Mouse (Mus musculus) liver, embryonic 15.5 days (tissue): ENCODE measurements around the gene D130052B06Rik. TPM values are rescaled to one million over a fixed set of nuclear protein-coding genes. Genes with fewer than 3 reads are reported as not detected.

Experiments used
- ATAC-seq: fragments of 200-750 bp; cut with Nextera tagmentation; 2 replicates; pipeline ENCODE4 v1.8.0; 2017; ENCODE audit warnings: moderate number of reproducible peaks, mild to moderate bottlenecking, moderate library complexity; ENCODE audit not compliant: insufficient read depth
- H3K27ac ChIP-seq: fragments of 300-500 bp; sonication (generic); replicated peaks from 2 replicates; pipeline ENCODE4 v1.5.1; 2015; ENCODE audit warnings: mild to moderate bottlenecking, inconsistent platforms
- H3K27me3 ChIP-seq: fragments of 300-500 bp; sonication (generic); 2 replicates; pipeline ENCODE4 v1.6.1; 2015; ENCODE audit warnings: mild to moderate bottlenecking, inconsistent platforms
- H3K36me3 ChIP-seq: fragments of 300-500 bp; sonication (generic); replicated peaks from 2 replicates; pipeline ENCODE4 v1.6.1; 2015; ENCODE audit warnings: moderate library complexity, mild to moderate bottlenecking, inconsistent platforms
- H3K4me1 ChIP-seq: fragments of 300-500 bp; sonication (generic); replicated peaks from 2 replicates; pipeline ENCODE4 v1.6.1; 2015; ENCODE audit warnings: inconsistent platforms
- H3K4me2 ChIP-seq: fragments of 300-500 bp; sonication (generic); 2 replicates; pipeline ENCODE4 v1.6.1; 2015; ENCODE audit warnings: moderate library complexity, mild to moderate bottlenecking, inconsistent platforms
- H3K4me3 ChIP-seq: fragments of 300-500 bp; sonication (generic); replicated peaks from 2 replicates; pipeline ENCODE4 v1.5.1; 2015; ENCODE audit warnings: mild to moderate bottlenecking, inconsistent platforms
- H3K9ac ChIP-seq: fragments of 300-500 bp; sonication (generic); 2 replicates; pipeline ENCODE4 v1.6.1; 2015; ENCODE audit warnings: moderate library complexity, mild to moderate bottlenecking, inconsistent platforms
- H3K9me3 ChIP-seq: fragments of 300-500 bp; sonication (generic); replicated peaks from 2 replicates; pipeline ENCODE4 v1.6.1; 2016; ENCODE audit warnings: inconsistent platforms
- WGBS: fragments of 180-500 bp; shearing (Covaris S2); methylation state at CpG from one replicate; pipeline ENCODE4 v1.1.7; 2015; ENCODE audit warnings: mixed read lengths; ENCODE audit not compliant: insufficient replicate concordance; 5-methylcytosine and 5-hydroxymethylcytosine counted together
- polyA plus RNA-seq: library from polyadenylated mRNA; unstranded; fragments of >200 nt; fragmentation: Nextera tagmentation; extraction: Ambion mirVana; gene quantifications from 2 replicates; pipeline ENCODE4 v1.2.1, GENCODE M21; 2015

The D130052B06Rik gene
- polyA plus RNA-seq, 1 experiment from 2014 or later: not detected

GRCm38 (mm10) chr11:33668376-33668775 lies 69.3 kb downstream of the D130052B06Rik start:
- H3K27ac ChIP-seq: no peak overlapping the region
- no peak overlapping the region for H3K4me3 ChIP-seq
- H3K9me3 ChIP-seq: no peaks in the 10 kb centered on the region
- H3K27me3 ChIP-seq: no peaks in the 10 kb centered on the region
- no peak overlapping the region for H3K4me2 ChIP-seq
- WGBS: 43% methylated on average over 6 of the region's 6 CpGs
- H3K9ac ChIP-seq: no peak overlapping the region
- ATAC-seq: no peak
- no peaks in the 10 kb centered on the region for H3K4me1 ChIP-seq
- no peaks in the 10 kb centered on the region for H3K36me3 ChIP-seq

GRCm38 (mm10) chr11:33670105-33670965 lies 71.2 kb downstream of the D130052B06Rik start:
- Histone ChIP-seq H3K4me1 (no peaks in the 10 kb centered on the region), H3K36me3 (no peaks in the 10 kb centered on the region), H3K27me3 (no peaks in the 10 kb centered on the region), H3K4me2 (no peak overlapping the region), H3K4me3 (no peak overlapping the region), H3K9ac (no peak overlapping the region), H3K27ac (no peak overlapping the region), H3K9me3 (no peaks in the 10 kb centered on the region)
- 61% methylated on average over 10 of the region's 10 CpGs for WGBS
- ATAC-seq: no peak

Other genes with a start within 250 kb of the D130052B06Rik start
- 2.4 and 3.0 TPM in 2 replicates for gene Ranbp17, start 85.6 kb upstream of the D130052B06Rik start, polyA plus RNA-seq
- gene Gabrp, start 20.3 kb upstream of the D130052B06Rik start, polyA plus RNA-seq: not detected in 2 replicates